Mouse (Mus musculus) myocyte (in vitro differentiated cells): ENCODE measurements around the gene Mrps17. TPM values are rescaled to one million over a fixed set of nuclear protein-coding genes. Genes with fewer than 3 reads are reported as not detected.

Source experiments
- H3K27me3 ChIP-seq: one replicate; pipeline ENCODE4 v1.6.1; 2011; ENCODE audit not compliant: control insufficient read depth, insufficient read depth, insufficient read length
- H3K36me3 ChIP-seq: one replicate; pipeline ENCODE4 v1.6.1; 2011; ENCODE audit not compliant: control insufficient read depth, insufficient read depth
- H3K4me2 ChIP-seq: one replicate; pipeline ENCODE4 v1.6.1; 2011; ENCODE audit warnings: low read depth, control low read depth
- H3K4me3 ChIP-seq: one replicate; pipeline ENCODE4 v1.5.1; 2011; ENCODE audit warnings: mild to moderate bottlenecking, control low read depth, moderate library complexity
- H3K79me2 ChIP-seq: one replicate; pipeline ENCODE4 v1.6.1; 2011; ENCODE audit not compliant: control insufficient read depth, insufficient read depth
- H3ac ChIP-seq: one replicate; pipeline ENCODE4 v1.6.1; 2011; ENCODE audit not compliant: control insufficient read depth, insufficient read length
- CEBPB ChIP-seq: IDR thresholded peaks from 2 replicates; pipeline ENCODE4 v1.6.1; 2011; ENCODE audit warnings: mild to moderate bottlenecking, moderate library complexity; ENCODE audit not compliant: poor library complexity, insufficient read depth, severe bottlenecking
- E2F4 ChIP-seq: IDR thresholded peaks from one replicate; pipeline ENCODE4 v1.6.1; 2011; ENCODE audit warnings: mild to moderate bottlenecking, control low read depth, moderate library complexity; ENCODE audit not compliant: insufficient read depth
- MAX ChIP-seq: IDR thresholded peaks from one replicate; pipeline ENCODE4 v1.6.1; 2011; ENCODE audit warnings: low read depth, mild to moderate bottlenecking, control low read depth
- MYOD1 ChIP-seq, 3 experiments: IDR thresholded peaks; one replicate each; pipeline ENCODE4 v1.6.1; 2011; ENCODE audit warnings: control low read depth in 2 of 3, low read depth in 2 of 3, mild to moderate bottlenecking in 2 of 3, moderate library complexity in 1 of 3; ENCODE audit not compliant: insufficient read length in 2 of 3, control insufficient read depth in 1 of 3
- MYOG ChIP-seq, 3 experiments: IDR thresholded peaks; one replicate each; pipeline ENCODE4 v1.6.1; 2011; ENCODE audit warnings: control low read depth in 2 of 3, low read depth in 2 of 3, mild to moderate bottlenecking in 2 of 3; ENCODE audit not compliant: insufficient read length in 2 of 3, control insufficient read depth in 1 of 3, insufficient read depth in 1 of 3
- POLR2A ChIP-seq: IDR thresholded peaks from one replicate; pipeline ENCODE4 v1.6.1; 2011; ENCODE audit warnings: low read depth, mild to moderate bottlenecking, control low read depth, moderate library complexity; ENCODE audit not compliant: insufficient read length
- POLR2AphosphoS2 ChIP-seq: IDR thresholded peaks from one replicate; pipeline ENCODE4 v1.6.1; 2011; ENCODE audit warnings: low read depth, control low read depth; ENCODE audit not compliant: insufficient read length
- REST ChIP-seq: IDR thresholded peaks from one replicate; pipeline ENCODE4 v1.6.1; 2011; ENCODE audit warnings: mild to moderate bottlenecking, control low read depth, moderate library complexity; ENCODE audit not compliant: insufficient read depth, insufficient read length
- SRF ChIP-seq: IDR thresholded peaks from one replicate; pipeline ENCODE4 v1.6.1; 2011; ENCODE audit warnings: low read depth; ENCODE audit not compliant: control insufficient read depth, insufficient read length
- TCF12 ChIP-seq: IDR thresholded peaks from one replicate; pipeline ENCODE4 v1.6.1; 2011; ENCODE audit warnings: mild to moderate bottlenecking, control low read depth; ENCODE audit not compliant: poor library complexity, insufficient read depth, severe bottlenecking
- TCF3 ChIP-seq: IDR thresholded peaks from one replicate; pipeline ENCODE4 v1.6.1; 2011; ENCODE audit warnings: low read depth, control low read depth; ENCODE audit not compliant: insufficient read length
- USF1 ChIP-seq: IDR thresholded peaks from one replicate; pipeline ENCODE4 v1.6.1; 2011; ENCODE audit warnings: low read depth, mild to moderate bottlenecking, control low read depth, moderate library complexity
- polyA plus RNA-seq: library from polyadenylated mRNA; unstranded; fragments of >200 nt; fragmentation: generic; extraction: Trizol; gene quantifications from one replicate; pipeline ENCODE4 v1.2.1, GENCODE M21; 2012; ENCODE audit warnings: missing spikeins

Mrps17 gene
- 138 TPM for polyA plus RNA-seq

DNA sequence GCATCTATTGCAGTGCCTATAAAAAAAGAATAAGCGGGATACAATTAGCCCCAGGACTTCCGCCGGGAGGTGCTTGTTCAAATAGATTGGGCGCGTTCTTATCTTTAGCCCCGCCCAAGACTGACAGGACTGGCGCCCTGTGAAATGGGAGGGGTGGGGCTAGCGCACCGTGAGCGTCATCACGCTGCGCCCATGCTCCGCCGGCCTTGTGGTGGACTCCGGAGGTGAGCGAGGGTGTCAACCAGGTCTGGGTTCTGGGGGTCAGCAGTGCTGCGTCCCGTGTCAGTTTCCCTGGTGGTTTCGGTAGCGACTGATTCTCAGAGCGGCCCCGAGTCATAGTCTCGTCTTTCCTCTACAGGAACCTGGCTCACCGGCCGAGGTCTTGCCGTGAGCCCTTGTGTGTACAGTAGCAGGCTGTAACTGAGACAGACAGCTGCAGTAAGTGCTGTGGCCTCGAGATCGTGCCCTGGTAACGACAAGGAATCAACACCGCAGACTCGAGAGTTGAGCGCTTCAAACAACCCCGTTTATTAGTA lies at the start of gene Mrps17:
Gene Mrps17 (plus strand): TSS at position 172 of the 536 bp plus-strand sequence.
- H3K79me2 ChIP-seq, result peaks cover 10% of the 10 kb centered on the region
- H3ac ChIP-seq, result peak within 1 kb of the TSS; percentile 6
- H3K4me3 ChIP-seq, result peak within 1 kb of the TSS; percentile 81
- peaks cover 6% of the 10 kb centered on the region for H3K27me3 ChIP-seq
- TF ChIP-seq POLR2A (peak; percentile 97), TCF3 (no peak), CEBPB (no peak), POLR2AphosphoS2 (peak; percentile 99), REST (no peak), TCF12 (no peak), MAX (no peak), USF1 (no peak), MYOG (IDR thresholded peaks at IDR 0.05; ENCODE audit: control insufficient read depth in 1 of 3, insufficient read depth in 1 of 3, insufficient read length in 2 of 3, low read depth in 2 of 3) (peak in 1 of 3 experiments; percentile 21), SRF (peak; percentile 65), MYOD1 (IDR thresholded peaks at IDR 0.05; ENCODE audit: control insufficient read depth in 1 of 3, insufficient read length in 2 of 3, low read depth in 2 of 3) (peak in 2 of 3 experiments; percentile 36 to 48), E2F4 (peak; percentile 65)
- H3K36me3 ChIP-seq, result peaks cover 7% of the 10 kb centered on the region
- peak within 1 kb of the TSS; percentile 97 for H3K4me2 ChIP-seq

DNA sequence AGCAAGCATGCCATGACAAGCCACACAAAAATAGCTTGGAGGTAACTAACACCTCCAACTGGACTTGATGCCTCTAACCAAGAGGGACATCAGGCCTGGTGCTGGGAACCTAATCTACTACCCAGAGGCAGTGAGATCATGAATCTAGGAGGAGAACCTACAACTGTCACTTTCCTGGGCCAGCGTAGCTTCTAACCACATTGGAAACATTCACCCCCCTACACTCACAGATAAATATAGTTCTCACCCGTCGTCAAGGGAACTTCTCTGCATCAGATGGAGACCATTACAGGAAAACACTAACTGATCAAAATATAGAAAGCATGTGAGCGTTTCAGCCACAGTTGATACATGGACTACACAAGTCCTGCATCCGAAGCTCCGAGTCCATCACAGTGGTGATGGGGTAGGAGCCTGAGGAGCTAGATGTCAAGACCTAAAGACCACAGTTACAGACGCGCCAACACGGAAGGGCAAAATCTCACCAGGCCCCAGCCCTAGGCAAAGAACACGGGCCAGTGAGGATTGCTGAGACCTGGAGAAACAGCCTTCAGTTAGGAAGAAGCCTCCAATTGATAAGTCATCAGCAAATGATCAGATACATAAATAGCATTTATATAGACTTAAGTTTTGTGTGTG lies 48.9 kb upstream of the Mrps17 start:
- H3ac ChIP-seq, result no peak overlapping the region
- no peaks in the 10 kb centered on the region for H3K27me3 ChIP-seq
- no peak overlapping the region for H3K4me3 ChIP-seq
- peaks cover 9% of the 10 kb centered on the region for H3K79me2 ChIP-seq
- TF ChIP-seq CEBPB, result no peak
- TF ChIP-seq REST, result no peak
- TF ChIP-seq TCF3, result no peak
- TF ChIP-seq MYOG (IDR thresholded peaks at IDR 0.05; ENCODE audit: control insufficient read depth in 1 of 3, insufficient read depth in 1 of 3, insufficient read length in 2 of 3, low read depth in 2 of 3), result no peak
- no peak for TF ChIP-seq E2F4
- no peak for TF ChIP-seq USF1
- no peak for TF ChIP-seq SRF
- no peak for TF ChIP-seq MYOD1 (IDR thresholded peaks at IDR 0.05; ENCODE audit: control insufficient read depth in 1 of 3, insufficient read length in 2 of 3, low read depth in 2 of 3)
- TF ChIP-seq TCF12, result no peak
- no peak for TF ChIP-seq POLR2AphosphoS2
- no peak for TF ChIP-seq POLR2A
- no peak for TF ChIP-seq MAX
- no peaks in the 10 kb centered on the region for H3K36me3 ChIP-seq
- H3K4me2 ChIP-seq, result no peak overlapping the region

DNA sequence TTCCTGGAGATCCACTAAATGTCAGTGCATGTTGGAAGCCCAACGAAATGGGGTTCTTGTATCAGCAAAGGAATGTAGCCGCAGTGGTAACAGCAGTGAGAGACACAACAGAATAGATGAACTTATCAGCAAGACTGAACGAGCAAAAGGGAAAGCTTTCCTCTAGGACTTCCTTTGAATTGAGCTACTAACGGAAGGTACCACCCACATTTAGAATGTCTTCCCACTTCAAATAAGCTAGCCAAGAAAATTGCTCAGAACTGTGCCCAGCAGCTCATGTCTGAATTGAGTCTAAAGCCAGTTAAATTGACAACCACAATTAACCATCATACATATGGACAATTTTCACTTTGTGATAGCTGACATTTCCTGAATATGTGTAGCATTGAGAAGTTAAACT lies 47.4 kb upstream of the Mrps17 start:
- no peak for TF ChIP-seq CEBPB
- no peak for TF ChIP-seq USF1
- TF ChIP-seq MAX, result no peak
- no peak for TF ChIP-seq TCF3
- TF ChIP-seq MYOD1 (IDR thresholded peaks at IDR 0.05; ENCODE audit: control insufficient read depth in 1 of 3, insufficient read length in 2 of 3, low read depth in 2 of 3), result no peak
- no peak for TF ChIP-seq MYOG (IDR thresholded peaks at IDR 0.05; ENCODE audit: control insufficient read depth in 1 of 3, insufficient read depth in 1 of 3, insufficient read length in 2 of 3, low read depth in 2 of 3)
- no peak for TF ChIP-seq TCF12
- TF ChIP-seq SRF, result no peak
- no peak for TF ChIP-seq POLR2A
- TF ChIP-seq REST, result no peak
- TF ChIP-seq POLR2AphosphoS2, result no peak
- no peak for TF ChIP-seq E2F4
- Histone ChIP-seq H3K4me3 (no peak overlapping the region), H3K4me2 (no peak overlapping the region), H3K79me2 (peaks cover 9% of the 10 kb centered on the region), H3ac (no peak overlapping the region), H3K27me3 (no peaks in the 10 kb centered on the region), H3K36me3 (no peaks in the 10 kb centered on the region)

DNA sequence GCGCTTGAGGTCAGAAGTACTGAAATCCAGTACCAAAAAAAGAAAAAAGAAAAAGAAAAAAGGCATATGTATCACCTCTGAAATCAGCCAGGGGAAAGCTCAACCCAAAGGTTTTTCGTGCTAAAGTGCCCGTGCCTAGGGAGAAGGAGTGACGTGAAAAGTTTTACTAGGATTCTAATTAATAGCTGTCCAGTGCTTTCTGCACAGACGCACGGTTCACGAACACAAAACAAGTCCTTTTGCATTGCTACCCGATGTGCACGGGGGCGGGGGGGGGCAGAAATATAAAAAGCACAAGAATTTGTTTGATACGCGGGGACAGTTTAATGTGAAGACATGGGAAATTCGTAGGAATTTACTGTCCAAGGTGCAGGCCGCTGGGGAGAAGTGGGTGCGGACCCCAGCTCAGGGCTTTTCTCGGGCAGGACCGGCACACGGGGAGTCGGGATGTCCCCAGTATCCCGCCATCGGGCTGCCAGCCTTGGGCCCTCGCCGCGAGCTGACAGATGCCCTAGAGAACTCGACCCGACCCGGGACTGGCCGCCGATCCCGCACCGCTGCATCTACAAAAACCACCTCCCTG lies 45.8 kb upstream of the Mrps17 start:
- H3ac ChIP-seq, result peak overlapping the region; percentile 9
- no peaks in the 10 kb centered on the region for H3K27me3 ChIP-seq
- no peak for TF ChIP-seq REST
- peak; percentile 77 for TF ChIP-seq POLR2A
- peak overlapping the region; percentile 63 for H3K4me3 ChIP-seq
- H3K36me3 ChIP-seq, result no peaks in the 10 kb centered on the region
- H3K4me2 ChIP-seq, result peak overlapping the region; percentile 98
- peaks cover 9% of the 10 kb centered on the region for H3K79me2 ChIP-seq
